Mouse (Mus musculus): ENCODE measurements around the gene Polrmt. TPM values are rescaled to one million over a fixed set of nuclear protein-coding genes. Genes with fewer than 3 reads are reported as not detected.
A peak's percentile ranks its signal among the peaks of the same experiment; 100 is the strongest.

Polrmt gene
- total and polyA plus RNA-seq, 2 experiments from 2014 or later = 29.7 to 36.5 TPM

GRCm38 (mm10) chr10:79701443-79702129 is 44.8 kb downstream of the Polrmt start:
- 68% methylated on average over 10 of the region's 10 CpGs for WGBS
- Histone ChIP-seq H3K9ac (replicated peaks; ENCODE audit: low read length) (no peak overlapping the region), H3K9me3 (ENCODE audit: low read length) (no peaks in the 10 kb centered on the region), H3K4me2 (ENCODE audit: low read depth, low read length) (no peak overlapping the region), H3K27ac (peak overlapping the region; percentile 54), H3K36me3 (ENCODE audit: insufficient read depth, low read length) (no peaks in the 10 kb centered on the region), H3K4me1 (ENCODE audit: insufficient read depth, low read length) (peaks cover 15% of the 10 kb centered on the region), H3K4me3 (ENCODE audit: low read length) (no peak overlapping the region), H3K27me3 (ENCODE audit: insufficient read depth, low read length) (no peaks in the 10 kb centered on the region)
- DNase-seq (ENCODE audit: low spot score) (no peak), ATAC-seq (no peak)
- no peak for TF ChIP-seq CTCF (IDR thresholded peaks at IDR 0.05; ENCODE audit: low read depth)

- Histone ChIP-seq H3K27ac (peak overlapping the region; percentile 54; the same call in 1 of the 2 replicates), H3K36me3 (ENCODE audit: insufficient read depth, low read length) (no peaks in the 10 kb centered on the region), H3K4me2 (ENCODE audit: low read depth, low read length) (no peak overlapping the region), H3K27me3 (ENCODE audit: insufficient read depth, low read length) (no peaks in the 10 kb centered on the region), H3K4me1 (ENCODE audit: insufficient read depth, low read length) (peaks cover 8% of the 10 kb centered on the region), H3K9me3 (ENCODE audit: low read length) (no peaks in the 10 kb centered on the region), H3K9ac (replicated peaks; ENCODE audit: low read length) (no peak overlapping the region), H3K4me3 (ENCODE audit: low read length) (no peak overlapping the region)
- ATAC-seq (no peak), DNase-seq (ENCODE audit: low spot score) (no peak)
- TF ChIP-seq CTCF (IDR thresholded peaks at IDR 0.05; ENCODE audit: low read depth) = no peak
- WGBS = 51% methylated on average over 7 of the region's 7 CpGs
These were observed 45.7 kb downstream of the Polrmt start for GRCm38 (mm10) chr10:79700676-79701075.

GRCm38 (mm10) chr10:79698459-79698858 is 47.9 kb downstream of the Polrmt start:
- H3K4me1 ChIP-seq (ENCODE audit: insufficient read depth, low read length) = no peaks in the 10 kb centered on the region
- no peaks in the 10 kb centered on the region for H3K9me3 ChIP-seq (ENCODE audit: low read length)
- no peaks in the 10 kb centered on the region for H3K36me3 ChIP-seq (ENCODE audit: insufficient read depth, low read length)
- no peak for DNase-seq (ENCODE audit: low spot score)
- ATAC-seq = no peak
- H3K9ac ChIP-seq (replicated peaks; ENCODE audit: low read length) = no peak overlapping the region
- WGBS = 93% methylated on average over 6 of the region's 6 CpGs
- H3K27ac ChIP-seq = no peak overlapping the region; the same call in 1 of the 2 replicates
- H3K27me3 ChIP-seq (ENCODE audit: insufficient read depth, low read length) = no peaks in the 10 kb centered on the region
- TF ChIP-seq CTCF (IDR thresholded peaks at IDR 0.05; ENCODE audit: low read depth) = no peak
- H3K4me2 ChIP-seq (ENCODE audit: low read depth, low read length) = no peak overlapping the region
- H3K4me3 ChIP-seq (ENCODE audit: low read length) = no peak overlapping the region

- no peaks in the 10 kb centered on the region for H3K9me3 ChIP-seq (ENCODE audit: low read length)
- ATAC-seq (no peak), DNase-seq (ENCODE audit: low spot score) (no peak)
- no peak overlapping the region for H3K9ac ChIP-seq (replicated peaks; ENCODE audit: low read length)
- no peaks in the 10 kb centered on the region for H3K4me1 ChIP-seq (ENCODE audit: insufficient read depth, low read length)
- 52% methylated on average over 6 of the region's 6 CpGs for WGBS
- H3K36me3 ChIP-seq (ENCODE audit: insufficient read depth, low read length) = no peaks in the 10 kb centered on the region
- no peak overlapping the region for H3K4me2 ChIP-seq (ENCODE audit: low read depth, low read length)
- no peak for TF ChIP-seq CTCF (IDR thresholded peaks at IDR 0.05; ENCODE audit: low read depth)
- no peak overlapping the region; the same call in 1 of the 2 replicates for H3K27ac ChIP-seq
- H3K4me3 ChIP-seq (ENCODE audit: low read length) = no peak overlapping the region
- no peaks in the 10 kb centered on the region for H3K27me3 ChIP-seq (ENCODE audit: insufficient read depth, low read length)
These were observed 48.5 kb downstream of the Polrmt start for GRCm38 (mm10) chr10:79697916-79698315.

- DNase-seq (ENCODE audit: low spot score) (no peak), ATAC-seq (no peak)
- no peaks in the 10 kb centered on the region for H3K9me3 ChIP-seq (ENCODE audit: low read length)
- no peak for TF ChIP-seq CTCF (IDR thresholded peaks at IDR 0.05; ENCODE audit: low read depth)
- no peaks in the 10 kb centered on the region for H3K36me3 ChIP-seq (ENCODE audit: insufficient read depth, low read length)
- H3K9ac ChIP-seq (replicated peaks; ENCODE audit: low read length) = no peak overlapping the region
- H3K27me3 ChIP-seq (ENCODE audit: insufficient read depth, low read length) = no peaks in the 10 kb centered on the region
- H3K4me1 ChIP-seq (ENCODE audit: insufficient read depth, low read length) = no peaks in the 10 kb centered on the region
- H3K4me2 ChIP-seq (ENCODE audit: low read depth, low read length) = no peak overlapping the region
- WGBS = 66% methylated on average over 9 of the region's 9 CpGs
- H3K4me3 ChIP-seq (ENCODE audit: low read length) = no peak overlapping the region
- H3K27ac ChIP-seq = 0 out of 2 replicates have a peak overlapping the region, but pooled peaks have one; percentile 32
These were observed 50.2 kb downstream of the Polrmt start for GRCm38 (mm10) chr10:79696129-79696651.

- WGBS = 61% methylated on average over 13 of the region's 13 CpGs
- H3K9me3 ChIP-seq (ENCODE audit: low read length) = no peaks in the 10 kb centered on the region
- DNase-seq (ENCODE audit: low spot score) (peak; percentile 67), ATAC-seq (peak; percentile 36; the same call in 1 of the 2 replicates)
- no peak overlapping the region for H3K4me2 ChIP-seq (ENCODE audit: low read depth, low read length)
- H3K27ac ChIP-seq = peak overlapping the region; percentile 22; the same call in 1 of the 2 replicates
- H3K4me1 ChIP-seq (ENCODE audit: insufficient read depth, low read length) = no peaks in the 10 kb centered on the region
- no peak overlapping the region for H3K9ac ChIP-seq (replicated peaks; ENCODE audit: low read length)
- no peaks in the 10 kb centered on the region for H3K27me3 ChIP-seq (ENCODE audit: insufficient read depth, low read length)
- TF ChIP-seq CTCF (IDR thresholded peaks at IDR 0.05; ENCODE audit: low read depth) = peak; percentile 82
- H3K36me3 ChIP-seq (ENCODE audit: insufficient read depth, low read length) = no peaks in the 10 kb centered on the region
- no peak overlapping the region for H3K4me3 ChIP-seq (ENCODE audit: low read length)
These were observed 50.9 kb downstream of the Polrmt start for GRCm38 (mm10) chr10:79695231-79696128.

All from hindbrain, postnatal 0 days (tissue).